Mouse (Mus musculus): ENCODE data around the gene Caprin2. TPM values are rescaled to one million over a fixed set of nuclear protein-coding genes. Genes with fewer than 3 reads are reported as not detected.
"Not testable (repeated sequence)": the region's sequence is repeated elsewhere in the genome, so short reads cannot be mapped to it uniquely, and the experiment has no call there.

Gene Caprin2
- polyA plus RNA-seq, 1 experiment from 2014 or later, result 11.4 TPM

GRCm38 (mm10) chr6:148934961-148935590 is 39.0 kb upstream of the Caprin2 start:
- peak; percentile 57 for DNase-seq (ENCODE audit: low spot score)
- Histone ChIP-seq H3K27ac (ENCODE audit: low read depth) (no peak overlapping the region), H3K9ac (ENCODE audit: low read length) (no peak overlapping the region), H3K27me3 (replicated peaks; ENCODE audit: control insufficient read depth, insufficient read depth, low read length) (no peaks in the 10 kb centered on the region), H3K4me1 (replicated peaks; ENCODE audit: control insufficient read depth, insufficient read depth, low read length) (peaks cover 16% of the 10 kb centered on the region), H3K4me3 (ENCODE audit: low read depth, low read length) (no peak overlapping the region), H3K9me3 (ENCODE audit: control insufficient read depth, low read length) (no peaks in the 10 kb centered on the region), H3K4me2 (ENCODE audit: low read length) (no peak overlapping the region), H3K36me3 (ENCODE audit: control insufficient read depth, insufficient read depth, low read length) (peaks cover 27% of the 10 kb centered on the region)
- no peak for ATAC-seq (replicated peaks; ENCODE audit: low FRiP score, low TSS enrichment, low read depth)
- WGBS, result 57% methylated on average over 3 of the region's 3 CpGs

GRCm38 (mm10) chr6:148931281-148931680 is 35.2 kb upstream of the Caprin2 start:
- Histone ChIP-seq H3K4me3 (ENCODE audit: low read depth, low read length) (no peak overlapping the region), H3K4me1 (replicated peaks; ENCODE audit: control insufficient read depth, insufficient read depth, low read length) (peaks cover 6% of the 10 kb centered on the region), H3K36me3 (ENCODE audit: control insufficient read depth, insufficient read depth, low read length) (peaks cover 64% of the 10 kb centered on the region), H3K4me2 (ENCODE audit: low read length) (no peak overlapping the region), H3K9me3 (ENCODE audit: control insufficient read depth, low read length) (no peaks in the 10 kb centered on the region), H3K9ac (ENCODE audit: low read length) (no peak overlapping the region), H3K27ac (ENCODE audit: low read depth) (no peak overlapping the region), H3K27me3 (replicated peaks; ENCODE audit: control insufficient read depth, insufficient read depth, low read length) (no peaks in the 10 kb centered on the region)
- DNase-seq (ENCODE audit: low spot score) (peak; percentile 56), ATAC-seq (replicated peaks; ENCODE audit: low FRiP score, low TSS enrichment, low read depth) (no peak)
- WGBS, result 89% methylated on average over 6 of the region's 6 CpGs

- Histone ChIP-seq H3K9ac (ENCODE audit: low read length) (no peak overlapping the region), H3K9me3 (ENCODE audit: control insufficient read depth, low read length) (no peaks in the 10 kb centered on the region), H3K36me3 (ENCODE audit: control insufficient read depth, insufficient read depth, low read length) (peaks cover 32% of the 10 kb centered on the region), H3K27ac (ENCODE audit: low read depth) (no peak overlapping the region), H3K27me3 (replicated peaks; ENCODE audit: control insufficient read depth, insufficient read depth, low read length) (no peaks in the 10 kb centered on the region), H3K4me3 (ENCODE audit: low read depth, low read length) (no peak overlapping the region), H3K4me1 (replicated peaks; ENCODE audit: control insufficient read depth, insufficient read depth, low read length) (no peaks in the 10 kb centered on the region), H3K4me2 (ENCODE audit: low read length) (no peak overlapping the region)
- DNase-seq (ENCODE audit: low spot score) (peak; percentile 12), ATAC-seq (replicated peaks; ENCODE audit: low FRiP score, low TSS enrichment, low read depth) (no peak)
Observed at GRCm38 (mm10) chr6:148918841-148919398, 22.9 kb upstream of the Caprin2 start.

GRCm38 (mm10) chr6:148917672-148918071 is 21.6 kb upstream of the Caprin2 start:
- no peak overlapping the region for H3K4me2 ChIP-seq (ENCODE audit: low read length)
- no peaks in the 10 kb centered on the region for H3K4me1 ChIP-seq (replicated peaks; ENCODE audit: control insufficient read depth, insufficient read depth, low read length)
- H3K36me3 ChIP-seq (ENCODE audit: control insufficient read depth, insufficient read depth, low read length), result peaks cover 20% of the 10 kb centered on the region
- 50% methylated on average over 1 of the region's 1 CpGs for WGBS
- no peak overlapping the region for H3K4me3 ChIP-seq (ENCODE audit: low read depth, low read length)
- H3K27me3 ChIP-seq (replicated peaks; ENCODE audit: control insufficient read depth, insufficient read depth, low read length), result no peaks in the 10 kb centered on the region
- no peak overlapping the region for H3K9ac ChIP-seq (ENCODE audit: low read length)
- DNase-seq (ENCODE audit: low spot score) (peak; percentile 44), ATAC-seq (replicated peaks; ENCODE audit: low FRiP score, low TSS enrichment, low read depth) (no peak)
- no peak overlapping the region for H3K27ac ChIP-seq (ENCODE audit: low read depth)
- H3K9me3 ChIP-seq (ENCODE audit: control insufficient read depth, low read length), result no peaks in the 10 kb centered on the region

- no peak overlapping the region for H3K4me3 ChIP-seq (ENCODE audit: low read depth, low read length)
- H3K27ac ChIP-seq (ENCODE audit: low read depth), result no peak overlapping the region
- no peaks in the 10 kb centered on the region for H3K9me3 ChIP-seq (ENCODE audit: control insufficient read depth, low read length)
- DNase-seq (ENCODE audit: low spot score), result peak; percentile 55
- no peaks in the 10 kb centered on the region for H3K4me1 ChIP-seq (replicated peaks; ENCODE audit: control insufficient read depth, insufficient read depth, low read length)
- no peak overlapping the region for H3K4me2 ChIP-seq (ENCODE audit: low read length)
- H3K27me3 ChIP-seq (replicated peaks; ENCODE audit: control insufficient read depth, insufficient read depth, low read length), result no peaks in the 10 kb centered on the region
- H3K36me3 ChIP-seq (ENCODE audit: control insufficient read depth, insufficient read depth, low read length), result peaks cover 20% of the 10 kb centered on the region
- H3K9ac ChIP-seq (ENCODE audit: low read length), result no peak overlapping the region
- ATAC-seq (replicated peaks; ENCODE audit: low FRiP score, low TSS enrichment, low read depth), result no peak
- WGBS, result 32% methylated on average over 3 of the region's 3 CpGs
Observed at GRCm38 (mm10) chr6:148916817-148917216, 20.8 kb upstream of the Caprin2 start.

GRCm38 (mm10) chr6:148913938-148914337 is 17.9 kb upstream of the Caprin2 start:
- peak; percentile 77 for DNase-seq (ENCODE audit: low spot score)
- no peak for ATAC-seq (replicated peaks; ENCODE audit: low FRiP score, low TSS enrichment, low read depth)
- no peak overlapping the region for H3K4me3 ChIP-seq (ENCODE audit: low read depth, low read length)
- H3K9me3 ChIP-seq (ENCODE audit: control insufficient read depth, low read length), result no peaks in the 10 kb centered on the region
- H3K4me2 ChIP-seq (ENCODE audit: low read length), result no peak overlapping the region
- no peaks in the 10 kb centered on the region for H3K4me1 ChIP-seq (replicated peaks; ENCODE audit: control insufficient read depth, insufficient read depth, low read length)
- no peaks in the 10 kb centered on the region for H3K27me3 ChIP-seq (replicated peaks; ENCODE audit: control insufficient read depth, insufficient read depth, low read length)
- no peak overlapping the region for H3K9ac ChIP-seq (ENCODE audit: low read length)
- 8% methylated on average over 2 of the region's 2 CpGs for WGBS
- H3K36me3 ChIP-seq (ENCODE audit: control insufficient read depth, insufficient read depth, low read length), result peaks cover 3% of the 10 kb centered on the region; the same call in 1 of the 2 replicates
- H3K27ac ChIP-seq (ENCODE audit: low read depth), result no peak overlapping the region

GRCm38 (mm10) chr6:148911906-148912305 is 15.9 kb upstream of the Caprin2 start:
- 69% methylated on average over 7 of the region's 8 CpGs for WGBS

GRCm38 (mm10) chr6:148906958-148907357 is 10.9 kb upstream of the Caprin2 start:
- Histone ChIP-seq H3K4me2 (ENCODE audit: low read length) (no peak overlapping the region), H3K9ac (ENCODE audit: low read length) (no peak overlapping the region), H3K27ac (ENCODE audit: low read depth) (no peak overlapping the region), H3K36me3 (ENCODE audit: control insufficient read depth, insufficient read depth, low read length) (no peaks in the 10 kb centered on the region), H3K4me1 (replicated peaks; ENCODE audit: control insufficient read depth, insufficient read depth, low read length) (no peaks in the 10 kb centered on the region), H3K9me3 (ENCODE audit: control insufficient read depth, low read length) (no peaks in the 10 kb centered on the region), H3K27me3 (replicated peaks; ENCODE audit: control insufficient read depth, insufficient read depth, low read length) (no peaks in the 10 kb centered on the region), H3K4me3 (ENCODE audit: low read depth, low read length) (no peak overlapping the region)
- 91% methylated on average over 9 of the region's 9 CpGs for WGBS
- ATAC-seq (replicated peaks; ENCODE audit: low FRiP score, low TSS enrichment, low read depth) (no peak), DNase-seq (ENCODE audit: low spot score) (peak; percentile 7)

More at GRCm38 (mm10) chr6:148911906-148912305, 15.9 kb upstream of the Caprin2 start:
- DNase-seq (ENCODE audit: low spot score), result peak; percentile 15
- not testable (repeated sequence) for H3K9ac ChIP-seq (ENCODE audit: low read length); ATAC-seq (replicated peaks; ENCODE audit: low FRiP score, low TSS enrichment, low read depth); H3K4me2 ChIP-seq (ENCODE audit: low read length); H3K27me3 ChIP-seq (replicated peaks; ENCODE audit: control insufficient read depth, insufficient read depth, low read length); H3K4me1 ChIP-seq (replicated peaks; ENCODE audit: control insufficient read depth, insufficient read depth, low read length); H3K4me3 ChIP-seq (ENCODE audit: low read depth, low read length); H3K9me3 ChIP-seq (ENCODE audit: control insufficient read depth, low read length); H3K36me3 ChIP-seq (ENCODE audit: control insufficient read depth, insufficient read depth, low read length); H3K27ac ChIP-seq (ENCODE audit: low read depth)

- H3K36me3 ChIP-seq (ENCODE audit: control insufficient read depth, insufficient read depth, low read length), result no peaks in the 10 kb centered on the region
- H3K9ac ChIP-seq (ENCODE audit: low read length), result no peak overlapping the region
- no peak overlapping the region for H3K4me2 ChIP-seq (ENCODE audit: low read length)
- no peak overlapping the region for H3K4me3 ChIP-seq (ENCODE audit: low read depth, low read length)
- H3K27me3 ChIP-seq (replicated peaks; ENCODE audit: control insufficient read depth, insufficient read depth, low read length), result no peaks in the 10 kb centered on the region
- 81% methylated on average over 3 of the region's 3 CpGs for WGBS
- DNase-seq (ENCODE audit: low spot score) (no peak), ATAC-seq (replicated peaks; ENCODE audit: low FRiP score, low TSS enrichment, low read depth) (no peak)
- no peaks in the 10 kb centered on the region for H3K4me1 ChIP-seq (replicated peaks; ENCODE audit: control insufficient read depth, insufficient read depth, low read length)
- H3K27ac ChIP-seq (ENCODE audit: low read depth), result no peak overlapping the region
- no peaks in the 10 kb centered on the region for H3K9me3 ChIP-seq (ENCODE audit: control insufficient read depth, low read length)
Observed at GRCm38 (mm10) chr6:148902728-148903127, 6.7 kb upstream of the Caprin2 start.
